Mouse (Mus musculus) brain, embryonic 14.5 days (tissue): ENCODE data around the gene Ppp2r1a.

Experiments used
- CTCF ChIP-seq: fragments of 200-500 bp; IDR thresholded peaks from 2 replicates; pipeline ENCODE4 v1.5.1; 2012; ENCODE audit warnings: inconsistent platforms, mild to moderate bottlenecking, moderate library complexity, borderline replicate concordance; ENCODE audit not compliant: insufficient read depth, insufficient read length; ENCODE audit errors: extremely low read depth
- POLR2A ChIP-seq: fragments of 200-500 bp; IDR thresholded peaks from 2 replicates; pipeline ENCODE4 v1.6.1; 2012; ENCODE audit warnings: mild to moderate bottlenecking, inconsistent platforms, borderline replicate concordance; ENCODE audit not compliant: poor library complexity, insufficient read depth, insufficient read length, severe bottlenecking; ENCODE audit errors: extremely low read depth

GRCm38 (mm10) chr17:20960386-20960785 lies 15.3 kb downstream of the Ppp2r1a start:
- no peak for TF ChIP-seq CTCF
- no peak for TF ChIP-seq POLR2A
